Mouse (Mus musculus): ENCODE measurements around the gene Mex3a.

DNA sequence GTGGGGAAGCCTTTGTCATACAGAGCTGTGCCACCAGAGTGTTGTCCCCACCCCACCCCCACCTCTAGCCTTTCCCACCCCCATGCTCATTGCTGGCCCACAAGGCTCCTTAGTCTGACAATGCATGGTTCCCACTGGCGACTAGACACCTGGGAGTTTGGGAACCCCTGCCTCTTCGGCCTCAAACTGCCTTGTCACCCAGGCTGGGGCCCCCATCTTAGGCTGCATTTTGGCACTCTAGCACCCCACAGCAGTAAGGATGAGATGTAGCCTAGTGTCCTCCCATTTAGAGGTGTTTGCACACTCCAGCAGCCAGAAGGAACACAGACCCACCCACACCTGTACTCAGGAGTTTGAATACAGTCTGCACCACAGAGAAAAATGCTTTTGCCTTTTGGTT lies 41.6 kb downstream of the Mex3a start:
- no peak for TF ChIP-seq CTCF (IDR thresholded peaks at IDR 0.05; ENCODE audit: borderline replicate concordance, insufficient read depth, low read length)
- no peak for TF ChIP-seq POLR2A (IDR thresholded peaks at IDR 0.05; ENCODE audit: low read depth, low read length)
